Mouse (Mus musculus): ENCODE measurements around the gene Map3k9. TPM values are rescaled to one million over a fixed set of nuclear protein-coding genes. Genes with fewer than 3 reads are reported as not detected.

The Map3k9 gene
- total RNA-seq, 2 experiments from 2014 or later: 0.22 to 0.29 TPM

Other genes with a start within 250 kb of the Map3k9 start
- 10 to 100 TPM; 38.7 to 40.2 TPM for gene Gm20498, start 248.3 kb downstream of the Map3k9 start, total RNA-seq (2021)
- gene Synj2bp, start 248.3 kb downstream of the Map3k9 start, total RNA-seq (2021): 10 to 100 TPM; 38.1 to 41.3 TPM
- gene Adam21, start 212.7 kb downstream of the Map3k9 start, total RNA-seq (2021): not detected
- 10 to 100 TPM; 13.6 to 15.9 TPM for gene Med6, start 186.2 kb downstream of the Map3k9 start, total RNA-seq (2021)
- 1 to 10 TPM; 3.2 to 3.5 TPM for gene Ttc9, start 149.9 kb downstream of the Map3k9 start, total RNA-seq (2021)
- gene Pcnx, start 78.8 kb upstream of the Map3k9 start, total RNA-seq (2021): 10 to 100 TPM; 68.0 to 70.0 TPM